Mouse (Mus musculus) stomach, postnatal 0 days (tissue): ENCODE measurements around the gene Mlkl. TPM values are rescaled to one million over a fixed set of nuclear protein-coding genes. Genes with fewer than 3 reads are reported as not detected.
"Not testable (repeated sequence)": the region's sequence is repeated elsewhere in the genome, so short reads cannot be mapped to it uniquely, and the experiment has no call there.

Experiments
- ATAC-seq: fragments of 200-750 bp; cut with Nextera tagmentation; 2 replicates; pipeline ENCODE4 v1.8.0; 2017; ENCODE audit not compliant: low FRiP score, low TSS enrichment
- DNase-seq: peaks from one replicate; pipeline ENCODE4 v3.0.0-alpha.2; 2016; ENCODE audit warnings: low spot score
- H3K27ac ChIP-seq: fragments of 300-500 bp; sonication (generic); replicated peaks from 2 replicates; pipeline ENCODE4 v1.5.1; 2014; ENCODE audit warnings: mild to moderate bottlenecking, control low read depth
- H3K27me3 ChIP-seq: fragments of 300-500 bp; sonication (generic); 2 replicates; pipeline ENCODE4 v1.6.1; 2014; ENCODE audit warnings: low read length; ENCODE audit not compliant: control insufficient read depth, insufficient read depth
- H3K36me3 ChIP-seq: fragments of 300-500 bp; sonication (generic); 2 replicates; pipeline ENCODE4 v1.6.1; 2014; ENCODE audit warnings: low read length, mixed read lengths; ENCODE audit not compliant: control insufficient read depth, insufficient read depth
- H3K4me1 ChIP-seq: fragments of 300-500 bp; sonication (generic); replicated peaks from 2 replicates; pipeline ENCODE4 v1.6.1; 2014; ENCODE audit warnings: antibody characterized with exemption; ENCODE audit not compliant: control insufficient read depth, insufficient read depth
- H3K4me2 ChIP-seq: fragments of 300-500 bp; sonication (generic); replicated peaks from 2 replicates; pipeline ENCODE4 v1.6.1; 2014; ENCODE audit warnings: low read depth, mild to moderate bottlenecking, control low read depth, moderate library complexity
- H3K4me3 ChIP-seq: fragments of 300-500 bp; sonication (generic); 2 replicates; pipeline ENCODE4 v1.5.1; 2014; ENCODE audit warnings: low read depth, low read length, control low read depth
- H3K9ac ChIP-seq: fragments of 300-500 bp; sonication (generic); 2 replicates; pipeline ENCODE4 v1.6.1; 2014; ENCODE audit warnings: mild to moderate bottlenecking, low read length, control low read depth, mixed read lengths
- H3K9me3 ChIP-seq: fragments of 300-500 bp; sonication (generic); 2 replicates; pipeline ENCODE4 v1.6.1; 2016; ENCODE audit warnings: low read length; ENCODE audit not compliant: control insufficient read depth
- CTCF ChIP-seq: IDR thresholded peaks from 2 replicates; pipeline ENCODE4 v1.5.1; 2016; ENCODE audit warnings: antibody characterized with exemption, low read depth, mild to moderate bottlenecking, moderate library complexity
- EP300 ChIP-seq: optimal IDR thresholded peaks from 2 replicates; pipeline ENCODE3; 2016; ENCODE audit warnings: antibody characterized with exemption
- WGBS: fragments of 180-500 bp; shearing (Covaris S2); extraction: QIAGEN DNeasy Blood & Tissue Kit; methylation state at CpG from one replicate; pipeline ENCODE4 v1.1.7; 2014; 5-methylcytosine and 5-hydroxymethylcytosine counted together
- polyA plus RNA-seq: library from polyadenylated mRNA; unstranded; fragments of >200 nt; fragmentation: Nextera tagmentation; extraction: Ambion mirVana; gene quantifications from 2 replicates; pipeline ENCODE4 v1.2.1, GENCODE M21; 2015

Mlkl gene
- polyA plus RNA-seq, 1 experiment from 2014 or later, result 4.8 TPM

- Histone ChIP-seq H3K4me2 (no peak overlapping the region), H3K4me1 (no peaks in the 10 kb centered on the region), H3K4me3 (no peak overlapping the region), H3K27ac (no peak overlapping the region), H3K36me3 (peaks cover 4% of the 10 kb centered on the region; the same call in 1 of the 2 replicates), H3K9ac (no peak overlapping the region), H3K27me3 (no peaks in the 10 kb centered on the region), H3K9me3 (no peaks in the 10 kb centered on the region)
- TF ChIP-seq CTCF (peak; percentile 40), EP300 (no peak)
- no peak for ATAC-seq
- 79% methylated on average over 2 of the region's 2 CpGs for WGBS
- no peak for DNase-seq
Measured at GRCm38 (mm10) chr8:111268277-111268676, 69.7 kb downstream of the Mlkl start.

- H3K36me3 ChIP-seq, H3K4me3 ChIP-seq, H3K27ac ChIP-seq, ATAC-seq, DNase-seq, H3K9ac ChIP-seq, H3K9me3 ChIP-seq, H3K4me2 ChIP-seq, H3K4me1 ChIP-seq, H3K27me3 ChIP-seq: not testable (repeated sequence)
- WGBS, result 62% methylated on average over 7 of the region's 7 CpGs
Measured at GRCm38 (mm10) chr8:111266161-111266560, 71.8 kb downstream of the Mlkl start.

- WGBS, result 82% methylated on average over 2 of the region's 2 CpGs
- no peaks in the 10 kb centered on the region for H3K9me3 ChIP-seq
- TF ChIP-seq EP300, result no peak
- TF ChIP-seq CTCF, result no peak
- H3K27me3 ChIP-seq, result no peaks in the 10 kb centered on the region
- H3K36me3 ChIP-seq, result no peaks in the 10 kb centered on the region
- no peak overlapping the region for H3K4me2 ChIP-seq
- H3K27ac ChIP-seq, result no peak overlapping the region
- H3K9ac ChIP-seq, result no peak overlapping the region
- ATAC-seq (no peak), DNase-seq (no peak)
- H3K4me3 ChIP-seq, result no peak overlapping the region
- H3K4me1 ChIP-seq, result no peaks in the 10 kb centered on the region; the same call in 1 of the 2 replicates
Measured at GRCm38 (mm10) chr8:111264693-111265220, 73.2 kb downstream of the Mlkl start.

GRCm38 (mm10) chr8:111261981-111262381, 76.0 kb downstream of the Mlkl start:
- no peak for ATAC-seq
- Histone ChIP-seq H3K4me2 (no peak overlapping the region), H3K36me3 (no peaks in the 10 kb centered on the region), H3K4me3 (no peak overlapping the region), H3K27ac (no peak overlapping the region), H3K9me3 (no peaks in the 10 kb centered on the region), H3K4me1 (no peaks in the 10 kb centered on the region; the same call in 1 of the 2 replicates), H3K27me3 (no peaks in the 10 kb centered on the region), H3K9ac (no peak overlapping the region)
- 46% methylated on average over 4 of the region's 4 CpGs for whole genome bisulfite sequencing
- TF ChIP-seq CTCF (no peak), EP300 (no peak)
- DNase-seq, result peak; percentile 25

Other genes starting within 250 kb of the Mlkl start
- gene Clec18a, start 245.8 kb downstream of the Mlkl start, polyA plus RNA-seq, result not detected in 2 replicates
- gene Pdpr, start 243.5 kb downstream of the Mlkl start, polyA plus RNA-seq, result 4.9 and 5.8 TPM in 2 replicates
- 25.1 and 27.3 TPM in 2 replicates for gene Glg1, start 79.0 kb downstream of the Mlkl start, polyA plus RNA-seq
- 12.0 and 12.5 TPM in 2 replicates for gene Rfwd3, start 38.0 kb downstream of the Mlkl start, polyA plus RNA-seq
- gene Fa2h, start 55.6 kb upstream of the Mlkl start, polyA plus RNA-seq, result 24.7 and 34.2 TPM in 2 replicates
- 2.0 and 2.2 TPM in 2 replicates for gene Wdr59, start 183.9 kb upstream of the Mlkl start, polyA plus RNA-seq
- 14.8 and 19.2 TPM in 2 replicates for gene Znrf1, start 197.9 kb upstream of the Mlkl start, polyA plus RNA-seq